Mouse (Mus musculus) adipocyte (in vitro differentiated cells): Measurements from ENCODE around the gene Card11.

Experiments
- DNase-seq: peaks from one replicate; pipeline ENCODE4 v3.0.0-alpha.2; 2016; ENCODE audit warnings: low spot score

Card11 gene

GRCm38 (mm10) chr5:140918519-140918918 lies 81.9 kb downstream of the Card11 start:
- no peak for DNase-seq

GRCm38 (mm10) chr5:140917807-140918206 lies 82.6 kb downstream of the Card11 start:
- no peak for DNase-seq

- no peak for DNase-seq
Observed at GRCm38 (mm10) chr5:140910841-140911240, 89.5 kb downstream of the Card11 start.

GRCm38 (mm10) chr5:140900866-140901265 lies 99.5 kb downstream of the Card11 start:
- DNase-seq = no peak

GRCm38 (mm10) chr5:140891080-140891479 lies 109.3 kb downstream of the Card11 start:
- no peak for DNase-seq

GRCm38 (mm10) chr5:140890050-140890449 lies 110.3 kb downstream of the Card11 start:
- DNase-seq = no peak

GRCm38 (mm10) chr5:140889539-140889938 lies 110.8 kb downstream of the Card11 start:
- no peak for DNase-seq

GRCm38 (mm10) chr5:140887871-140888270 lies 112.5 kb downstream of the Card11 start:
- no peak for DNase-seq

- no peak for DNase-seq
Observed at GRCm38 (mm10) chr5:140884966-140885365, 115.4 kb downstream of the Card11 start.

GRCm38 (mm10) chr5:140882391-140882790 lies 118.0 kb downstream of the Card11 start:
- DNase-seq = no peak

GRCm38 (mm10) chr5:140880151-140880550 lies 120.2 kb downstream of the Card11 start:
- DNase-seq = no peak

- DNase-seq = no peak
Observed at GRCm38 (mm10) chr5:140878644-140879043, 121.7 kb downstream of the Card11 start.

- DNase-seq = no peak
Observed at GRCm38 (mm10) chr5:140873736-140874307, 126.6 kb downstream of the Card11 start.

- DNase-seq = no peak
Observed at GRCm38 (mm10) chr5:140873039-140873551, 127.3 kb downstream of the Card11 start.

GRCm38 (mm10) chr5:140872532-140873038 lies 127.8 kb downstream of the Card11 start:
- DNase-seq = no peak

GRCm38 (mm10) chr5:140871241-140871640 lies 129.1 kb downstream of the Card11 start:
- DNase-seq = no peak

GRCm38 (mm10) chr5:140869034-140869433 lies 131.3 kb downstream of the Card11 start:
- peak; percentile 44 for DNase-seq

GRCm38 (mm10) chr5:140859730-140860129 lies 140.7 kb downstream of the Card11 start:
- no peak for DNase-seq

- no peak for DNase-seq
Observed at GRCm38 (mm10) chr5:140858335-140858734, 142.0 kb downstream of the Card11 start.

GRCm38 (mm10) chr5:140857432-140858154 lies 142.8 kb downstream of the Card11 start:
- DNase-seq = no peak

- no peak for DNase-seq
Observed at GRCm38 (mm10) chr5:140855909-140856530, 144.4 kb downstream of the Card11 start.

- no peak for DNase-seq
Observed at GRCm38 (mm10) chr5:140854700-140855099, 145.7 kb downstream of the Card11 start.

- DNase-seq = no peak
Observed at GRCm38 (mm10) chr5:140853723-140854122, 146.7 kb downstream of the Card11 start.
